Mouse (Mus musculus): ENCODE data around the gene Snupn. TPM values are rescaled to one million over a fixed set of nuclear protein-coding genes. Genes with fewer than 3 reads are reported as not detected.
"Not testable (repeated sequence)": the region's sequence is repeated elsewhere in the genome, so short reads cannot be mapped to it uniquely, and the experiment has no call there.

Snupn gene
- polyA plus RNA-seq, 3 experiments from 2014 or later: 13.7 to 26.7 (median 16.5) TPM

GRCm38 (mm10) chr9:56936861-56937222 lies 13.8 kb upstream of the Snupn start:
- ATAC-seq: no peak

GRCm38 (mm10) chr9:56937223-56938160 lies 13.2 kb upstream of the Snupn start, which contains the start of gene Imp3:
Imp3 (plus strand) TSS chr9:56937475.
- ATAC-seq: peak; percentile 93

- no peak for ATAC-seq
Observed at GRCm38 (mm10) chr9:56938374-56938773, 12.3 kb upstream of the Snupn start.

GRCm38 (mm10) chr9:56947481-56947880 lies 3.2 kb upstream of the Snupn start:
- not testable (repeated sequence) for ATAC-seq

- not testable (repeated sequence) for ATAC-seq
Observed at GRCm38 (mm10) chr9:56948699-56949098, 2.0 kb upstream of the Snupn start.

GRCm38 (mm10) chr9:56949767-56950166 lies 911 bp upstream of the Snupn start:
- no peak for ATAC-seq

GRCm38 (mm10) chr9:56953562-56953961 lies 2.9 kb downstream of the Snupn start:
- ATAC-seq: no peak

- ATAC-seq: no peak
Observed at GRCm38 (mm10) chr9:56956966-56957675, 6.4 kb downstream of the Snupn start.

- peak; percentile 58 for ATAC-seq
Observed at GRCm38 (mm10) chr9:56958689-56959088, 8.0 kb downstream of the Snupn start.

GRCm38 (mm10) chr9:56961591-56961990 lies 10.9 kb downstream of the Snupn start:
- no peak for ATAC-seq

- no peak for ATAC-seq
Observed at GRCm38 (mm10) chr9:56970158-56970557, 19.5 kb downstream of the Snupn start.

- no peak for ATAC-seq
Observed at GRCm38 (mm10) chr9:56973960-56974524, 23.4 kb downstream of the Snupn start.

- ATAC-seq: peak; percentile 77
Observed at GRCm38 (mm10) chr9:56975199-56975598, 24.5 kb downstream of the Snupn start.

GRCm38 (mm10) chr9:56980186-56980585 lies 29.5 kb downstream of the Snupn start:
- no peak for ATAC-seq

GRCm38 (mm10) chr9:56981502-56981901 lies 30.8 kb downstream of the Snupn start:
- ATAC-seq: no peak

GRCm38 (mm10) chr9:56994286-56995197 lies 43.9 kb downstream of the Snupn start, which contains the start of gene Ptpn9:
Ptpn9 (plus strand) TSS chr9:56994923.
- peak; percentile 53 for ATAC-seq

- peak; percentile 55 for ATAC-seq
Observed at GRCm38 (mm10) chr9:56995198-56996027, 44.7 kb downstream of the Snupn start.

- no peak for ATAC-seq
Observed at GRCm38 (mm10) chr9:56996028-56996346, 45.3 kb downstream of the Snupn start.

- not testable (repeated sequence) for ATAC-seq
Observed at GRCm38 (mm10) chr9:56997206-56997605, 46.5 kb downstream of the Snupn start.

GRCm38 (mm10) chr9:57003011-57003410 lies 52.3 kb downstream of the Snupn start:
- ATAC-seq: no peak

- no peak for ATAC-seq
Observed at GRCm38 (mm10) chr9:57012393-57012792, 61.7 kb downstream of the Snupn start.
